Mouse (Mus musculus): ENCODE results near the gene Ace. TPM values are rescaled to one million over a fixed set of nuclear protein-coding genes. Genes with fewer than 3 reads are reported as not detected.

Gene Ace
- total and polyA plus RNA-seq, 3 experiments, result not detected

DNA sequence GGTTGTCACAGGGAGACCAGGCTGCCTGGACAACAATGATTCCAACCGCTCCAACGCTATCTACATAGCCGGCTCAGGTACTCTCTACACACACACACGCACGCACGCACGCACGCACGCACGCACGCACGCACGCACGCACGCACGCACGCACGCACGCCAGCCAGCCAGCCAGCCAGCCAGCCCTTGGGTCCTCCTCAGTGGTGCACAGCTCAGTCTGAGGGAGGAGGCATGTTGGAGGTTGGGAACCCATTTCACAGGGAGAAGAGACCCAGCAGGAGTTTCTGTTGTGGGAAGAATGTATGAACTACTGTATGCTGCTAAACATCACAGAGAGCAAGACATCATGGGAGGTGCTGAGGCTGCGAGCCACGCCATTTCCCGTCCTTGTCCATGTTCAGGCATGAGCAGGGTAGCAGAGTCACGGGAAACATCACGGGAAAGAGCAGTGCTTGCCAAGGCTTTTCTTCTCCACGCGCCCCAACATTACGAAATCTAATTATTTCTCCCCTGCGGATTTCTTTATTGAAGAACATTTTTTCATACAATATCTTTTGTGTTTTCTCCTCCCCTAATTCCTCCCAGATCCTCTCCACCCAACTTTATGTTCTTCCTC, 11.8 kb upstream of the Ace start:
- TF ChIP-seq ZMIZ1 (IDR thresholded peaks at IDR 0.05; ENCODE audit: low read depth, low read length), result no peak
- no peak for TF ChIP-seq ZKSCAN1 (IDR thresholded peaks at IDR 0.05; ENCODE audit: low read depth, low read length)
- no peak for TF ChIP-seq ELF1 (IDR thresholded peaks at IDR 0.05; ENCODE audit: low read depth, low read length)
- TF ChIP-seq MAX (IDR thresholded peaks at IDR 0.05; ENCODE audit: low read length), result no peak
- no peak for TF ChIP-seq CTCF (IDR thresholded peaks at IDR 0.05 in 2 of 3, conservative IDR thresholded peaks at IDR 0.05 in 1 of 3; ENCODE audit: control insufficient read depth in 1 of 3, insufficient read depth in 1 of 3, low read depth in 2 of 3, low read length in 3 of 3, poor library complexity in 1 of 3, severe bottlenecking in 1 of 3)
- no peak for TF ChIP-seq UBTF (IDR thresholded peaks at IDR 0.05; ENCODE audit: borderline replicate concordance, insufficient read depth, low read depth, low read length)
- no peak for TF ChIP-seq CHD1 (IDR thresholded peaks at IDR 0.05; ENCODE audit: low read depth, low read length)
- TF ChIP-seq ZC3H11A (IDR thresholded peaks at IDR 0.05; ENCODE audit: low read depth, low read length), result no peak
- TF ChIP-seq TAL1 (IDR thresholded peaks at IDR 0.05; ENCODE audit: low read length), result no peak
- TF ChIP-seq RAD21 (IDR thresholded peaks at IDR 0.05; ENCODE audit: low read depth, low read length), result no peak
- TF ChIP-seq ETS1 (IDR thresholded peaks at IDR 0.05; ENCODE audit: low read depth, low read length), result no peak
- TF ChIP-seq KAT2A (conservative IDR thresholded peaks at IDR 0.05; ENCODE audit: low read depth, low read length), result no peak
- no peak for TF ChIP-seq POLR2A (IDR thresholded peaks at IDR 0.05; ENCODE audit: control insufficient read depth in 1 of 2, insufficient read depth in 1 of 2, low read depth in 1 of 2, low read length in 2 of 2, poor library complexity in 1 of 2)
- no peak for TF ChIP-seq MAFK (IDR thresholded peaks at IDR 0.05; ENCODE audit: borderline replicate concordance, low read depth, low read length)
- TF ChIP-seq USF1 (IDR thresholded peaks at IDR 0.05; ENCODE audit: low read depth, low read length), result no peak
- no peak for TF ChIP-seq SMC3 (IDR thresholded peaks at IDR 0.05; ENCODE audit: low read depth, low read length)
- TF ChIP-seq CHD2 (IDR thresholded peaks at IDR 0.05; ENCODE audit: low read length), result no peak
- TF ChIP-seq MYC (IDR thresholded peaks at IDR 0.05; ENCODE audit: low read depth, low read length), result no peak
- Histone ChIP-seq H3K36me3 (ENCODE audit: control insufficient read depth in 1 of 2, insufficient read depth in 2 of 2, low read length in 2 of 2) (0 out of 4 replicates have a peak, but pooled peaks cover 0 to 2% of the 10 kb centered on the region in 2 experiments), H3K27ac (ENCODE audit: control insufficient read depth, low read depth, low read length) (no peak overlapping the region), H3K4me1 (ENCODE audit: control insufficient read depth in 1 of 2, insufficient read depth in 2 of 2, low read length in 2 of 2) (peaks cover 2 to 8% of the 10 kb centered on the region in 2 experiments; a peak in 3 of 4 replicates), H3K79me2 (ENCODE audit: control insufficient read depth, insufficient read depth, low read length, poor library complexity) (no peaks in the 10 kb centered on the region), H3K27me3 (ENCODE audit: control insufficient read depth in 1 of 2, insufficient read depth in 2 of 2, low read length in 2 of 2) (peaks cover 2% of the 10 kb centered on the region in 2 experiments), H3K9ac (ENCODE audit: control insufficient read depth, low read depth, low read length, poor library complexity, severe bottlenecking) (no peak overlapping the region), H3K9me3 (replicated peaks; ENCODE audit: insufficient read depth, low read length) (no peaks in the 10 kb centered on the region), H3K4me3 (ENCODE audit: control insufficient read depth in 1 of 2, insufficient read depth in 1 of 2, low read depth in 2 of 2, low read length in 2 of 2) (no peak overlapping the region)
- DNase-seq (ENCODE audit: low read depth, low spot score), result no peak

DNA sequence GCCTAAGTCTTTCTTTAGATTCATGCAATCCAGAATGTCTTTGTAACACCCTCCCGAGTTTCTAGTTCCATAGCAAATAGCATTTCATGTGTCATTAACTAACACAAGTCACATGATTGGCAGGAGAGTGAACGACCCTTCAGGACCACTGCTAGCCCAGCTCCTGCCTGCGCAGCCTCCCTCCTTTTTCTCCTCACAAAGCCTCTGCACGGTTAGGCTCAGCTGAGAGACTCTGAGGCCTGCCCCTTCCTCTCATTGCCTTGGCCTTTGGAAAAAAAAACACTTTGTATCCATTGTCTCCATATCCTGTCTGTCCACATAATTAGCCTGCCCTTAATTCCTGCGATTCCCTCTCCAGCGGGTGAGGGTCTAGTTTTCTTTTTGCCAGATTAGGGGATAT, 10.2 kb upstream of the Ace start:
- H3K27ac ChIP-seq (ENCODE audit: control insufficient read depth, low read depth, low read length), result no peak overlapping the region
- 0 out of 4 replicates have a peak, but pooled peaks cover 0 to 2% of the 10 kb centered on the region in 2 experiments for H3K36me3 ChIP-seq (ENCODE audit: control insufficient read depth in 1 of 2, insufficient read depth in 2 of 2, low read length in 2 of 2)
- no peaks in the 10 kb centered on the region for H3K79me2 ChIP-seq (ENCODE audit: control insufficient read depth, insufficient read depth, low read length, poor library complexity)
- no peak overlapping the region for H3K4me3 ChIP-seq (ENCODE audit: control insufficient read depth in 1 of 2, insufficient read depth in 1 of 2, low read depth in 2 of 2, low read length in 2 of 2)
- peaks cover 2% of the 10 kb centered on the region in 2 experiments; a peak in 3 of 4 replicates for H3K27me3 ChIP-seq (ENCODE audit: control insufficient read depth in 1 of 2, insufficient read depth in 2 of 2, low read length in 2 of 2)
- peaks cover 2 to 12% of the 10 kb centered on the region in 2 experiments; a peak in 3 of 4 replicates for H3K4me1 ChIP-seq (ENCODE audit: control insufficient read depth in 1 of 2, insufficient read depth in 2 of 2, low read length in 2 of 2)
- DNase-seq (ENCODE audit: low read depth, low spot score), result no peak
- H3K9me3 ChIP-seq (replicated peaks; ENCODE audit: insufficient read depth, low read length), result no peaks in the 10 kb centered on the region
- no peak overlapping the region for H3K9ac ChIP-seq (ENCODE audit: control insufficient read depth, low read depth, low read length, poor library complexity, severe bottlenecking)
- TF ChIP-seq USF1 (IDR thresholded peaks at IDR 0.05; ENCODE audit: low read depth, low read length) (no peak), MAZ (IDR thresholded peaks at IDR 0.05; ENCODE audit: low read depth, low read length) (no peak), NELFE (IDR thresholded peaks at IDR 0.05; ENCODE audit: low read depth, low read length) (no peak), E2F4 (IDR thresholded peaks at IDR 0.05; ENCODE audit: borderline replicate concordance, low read depth, low read length) (no peak), MAFK (IDR thresholded peaks at IDR 0.05; ENCODE audit: borderline replicate concordance, low read depth, low read length) (no peak), ZNF384 (IDR thresholded peaks at IDR 0.05; ENCODE audit: low read depth, low read length) (no peak), MAX (IDR thresholded peaks at IDR 0.05; ENCODE audit: low read length) (no peak), ETS1 (IDR thresholded peaks at IDR 0.05; ENCODE audit: low read depth, low read length) (no peak), TAL1 (IDR thresholded peaks at IDR 0.05; ENCODE audit: low read length) (no peak), ZKSCAN1 (IDR thresholded peaks at IDR 0.05; ENCODE audit: low read depth, low read length) (no peak), NRF1 (IDR thresholded peaks at IDR 0.05; ENCODE audit: insufficient read depth, low read depth, low read length, poor library complexity, severe bottlenecking) (no peak), TCF12 (IDR thresholded peaks at IDR 0.05; ENCODE audit: low read depth, low read length) (no peak)

Data from MEL (cell line).